Mouse (Mus musculus) monocyte, adult 2 months (primary cell): ENCODE data around the gene Tdp1.
"Not testable (repeated sequence)": the region's sequence is repeated elsewhere in the genome, so short reads cannot be mapped to it uniquely, and the experiment has no call there.

Source experiments
- DNase-seq, 2 experiments: peaks; one replicate each; pipeline ENCODE4 v3.0.0; 2022; ENCODE audit warnings: low spot score in 2 of 2, low read depth in 1 of 2

Tdp1 gene

DNA sequence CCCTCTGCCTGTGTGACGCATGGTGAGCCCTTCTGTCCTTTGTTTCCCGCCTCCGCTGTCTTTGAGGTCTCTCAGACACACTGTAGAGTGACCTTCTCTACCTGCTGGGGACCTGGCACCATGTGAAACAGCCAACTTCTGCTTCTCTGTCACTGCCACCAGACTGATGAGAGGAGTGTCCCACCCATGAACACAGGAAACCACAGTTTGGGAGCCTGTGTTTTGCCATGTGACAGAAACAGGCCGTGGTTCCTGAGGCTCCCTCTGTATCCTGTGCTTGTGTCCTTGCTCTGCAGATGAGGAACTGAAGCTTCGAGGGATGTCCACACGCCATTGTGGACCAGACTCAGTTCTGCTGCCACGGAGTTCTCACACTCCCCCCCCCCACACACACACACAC is 72.1 kb downstream of the Tdp1 start:
- DNase-seq, result peak; percentile 51 to 73

DNA sequence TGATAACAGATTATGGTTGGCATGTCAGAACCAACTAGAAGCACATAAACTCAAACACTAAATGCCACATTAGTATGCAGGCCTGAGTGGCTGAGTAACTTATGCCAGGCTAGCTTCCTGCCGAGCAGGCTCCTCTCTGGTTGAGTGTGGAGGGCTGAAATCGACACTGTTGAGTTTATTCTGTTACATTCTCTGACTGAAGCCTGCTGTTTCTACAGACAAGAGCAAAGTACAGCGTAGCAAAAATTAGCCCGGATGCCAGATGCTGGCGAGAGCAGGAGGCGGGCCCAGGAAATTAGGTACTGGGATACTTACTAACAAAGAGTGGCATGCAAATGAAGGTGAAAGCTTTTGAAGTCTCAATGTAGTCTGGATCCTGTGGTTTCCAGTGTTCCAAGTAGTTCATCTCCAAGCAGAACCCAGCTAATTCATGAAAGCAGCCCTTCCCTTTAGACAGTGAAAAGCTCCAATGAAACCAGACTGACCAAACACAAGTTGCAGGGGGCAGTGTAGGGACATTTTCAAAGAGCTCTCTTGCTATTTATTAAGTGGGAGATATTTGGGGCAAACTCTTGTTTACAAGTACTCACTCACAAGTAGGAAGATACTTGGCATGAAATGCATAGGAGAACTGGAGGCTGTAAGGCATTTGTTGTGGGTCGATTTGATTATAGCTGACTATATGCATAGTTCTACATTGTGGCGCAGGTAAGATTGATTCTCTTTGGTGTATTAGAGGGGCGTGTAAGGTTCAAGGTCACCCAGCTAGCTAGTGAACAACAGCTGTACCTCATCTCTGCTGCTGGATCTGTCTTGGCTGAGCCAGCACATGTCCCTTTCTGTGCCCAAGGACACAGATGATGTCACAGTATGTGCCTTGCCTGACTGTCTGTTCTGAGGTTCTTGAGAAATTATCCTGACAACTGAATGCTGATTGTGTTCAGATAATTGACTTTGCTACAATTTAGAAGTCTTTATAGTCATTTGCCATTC is 74.0 kb downstream of the Tdp1 start:
- DNase-seq, result no peak

DNA sequence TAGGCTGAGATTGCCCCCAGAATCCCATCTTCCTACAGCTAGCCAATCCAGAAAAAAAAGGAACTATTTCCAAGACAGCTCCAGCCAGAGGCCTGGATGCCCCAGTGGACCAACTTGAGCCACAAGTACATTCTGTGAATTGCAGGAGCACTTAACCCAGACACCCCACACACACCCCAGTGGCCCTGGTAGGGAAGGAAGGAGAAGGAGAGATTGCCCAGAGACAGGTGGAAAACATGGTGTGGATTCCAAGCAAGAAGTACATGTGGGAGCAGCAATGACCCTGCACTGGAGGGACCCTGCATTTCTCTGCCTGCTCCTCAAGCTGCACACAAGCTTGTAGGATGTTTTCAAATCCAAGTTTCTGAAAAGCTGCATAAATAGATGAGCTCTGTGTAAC is 75.0 kb downstream of the Tdp1 start:
- no peak for DNase-seq

DNA sequence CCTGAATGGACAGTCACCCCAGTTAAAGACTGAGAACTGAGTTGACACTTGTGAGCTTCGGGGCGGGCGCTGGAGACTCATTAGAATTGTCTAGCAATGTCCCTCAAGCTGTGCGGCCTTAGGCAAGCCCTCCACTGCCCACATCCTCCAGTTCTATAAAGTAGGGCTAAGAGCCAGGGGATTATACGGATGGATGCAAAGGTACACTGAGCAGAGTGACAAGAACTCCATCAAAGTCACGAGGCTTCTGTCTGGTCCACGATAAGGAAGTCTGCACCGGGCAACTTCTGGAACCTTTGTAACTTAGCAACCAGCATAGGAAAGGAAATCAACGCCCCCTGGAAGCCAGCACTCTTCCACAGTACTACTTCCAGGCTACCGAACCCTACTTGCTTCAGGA is 75.6 kb downstream of the Tdp1 start:
- no peak for DNase-seq

DNA sequence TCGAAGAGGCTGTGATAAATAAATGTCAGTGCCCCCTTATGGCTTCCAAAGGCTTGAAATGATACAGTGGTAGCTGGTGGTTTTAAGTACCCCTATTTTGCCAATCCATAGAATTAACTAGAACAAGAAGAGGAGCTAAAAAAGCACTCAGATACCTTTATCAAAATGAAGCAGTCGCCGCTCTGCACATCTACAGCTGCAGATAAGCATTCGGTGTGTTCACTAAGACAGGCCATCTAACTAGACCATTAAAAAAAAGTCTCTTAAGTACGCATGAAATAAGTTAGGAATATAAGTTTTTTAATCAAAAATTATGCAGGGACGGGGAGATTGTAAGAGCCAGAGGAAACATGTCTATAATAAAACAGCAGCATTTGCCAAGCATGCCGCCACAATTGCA is 76.4 kb downstream of the Tdp1 start:
- no peak for DNase-seq

DNA sequence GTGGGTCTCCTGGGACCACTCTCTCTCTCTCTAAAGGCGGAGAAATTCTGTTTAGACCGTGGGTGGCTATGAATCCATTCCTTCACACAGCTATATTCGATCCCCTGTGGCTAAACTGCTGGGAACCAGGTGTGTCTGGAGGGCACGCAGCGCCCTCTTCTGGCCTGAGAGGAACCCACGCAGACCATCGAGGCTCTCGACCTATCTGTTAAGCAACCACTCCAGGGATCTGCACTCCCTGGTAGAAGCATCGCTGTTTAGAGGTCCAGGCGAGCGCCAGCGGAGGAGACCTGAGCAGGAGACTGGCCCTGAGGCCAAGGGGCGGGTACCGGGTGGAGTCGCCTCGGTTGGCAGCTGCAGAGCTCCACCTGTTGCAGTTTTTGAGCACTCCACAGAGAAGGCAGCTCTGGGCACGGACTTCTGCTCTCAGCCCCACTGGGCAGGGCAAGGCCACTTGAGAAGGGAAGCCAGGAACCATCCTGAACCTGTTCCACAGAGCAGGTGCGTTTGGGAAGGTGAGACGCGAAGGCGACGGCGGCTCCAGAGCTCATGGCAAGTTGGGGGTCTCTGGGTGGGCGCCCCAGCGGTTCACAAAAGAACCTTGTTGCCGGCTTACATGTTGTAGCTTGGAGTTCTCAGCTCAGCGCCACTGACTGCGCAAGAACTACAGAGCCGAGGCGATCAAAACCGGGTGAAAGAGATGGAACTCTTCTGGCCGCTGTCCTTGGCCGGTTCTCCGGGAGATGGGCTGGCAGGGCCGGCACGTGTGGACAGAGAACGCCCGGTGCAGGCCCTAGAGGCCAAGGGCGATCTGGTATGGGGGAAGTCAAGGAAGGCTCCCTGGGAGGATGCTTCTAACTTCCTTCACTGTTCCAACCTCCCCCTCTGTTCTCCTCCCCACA is 80.2 kb downstream of the Tdp1 start, which contains the start of gene Kcnk13:
Kcnk13 (plus strand) TSS at position 199 of the 902 bp plus-strand sequence.
- DNase-seq, result no peak

DNA sequence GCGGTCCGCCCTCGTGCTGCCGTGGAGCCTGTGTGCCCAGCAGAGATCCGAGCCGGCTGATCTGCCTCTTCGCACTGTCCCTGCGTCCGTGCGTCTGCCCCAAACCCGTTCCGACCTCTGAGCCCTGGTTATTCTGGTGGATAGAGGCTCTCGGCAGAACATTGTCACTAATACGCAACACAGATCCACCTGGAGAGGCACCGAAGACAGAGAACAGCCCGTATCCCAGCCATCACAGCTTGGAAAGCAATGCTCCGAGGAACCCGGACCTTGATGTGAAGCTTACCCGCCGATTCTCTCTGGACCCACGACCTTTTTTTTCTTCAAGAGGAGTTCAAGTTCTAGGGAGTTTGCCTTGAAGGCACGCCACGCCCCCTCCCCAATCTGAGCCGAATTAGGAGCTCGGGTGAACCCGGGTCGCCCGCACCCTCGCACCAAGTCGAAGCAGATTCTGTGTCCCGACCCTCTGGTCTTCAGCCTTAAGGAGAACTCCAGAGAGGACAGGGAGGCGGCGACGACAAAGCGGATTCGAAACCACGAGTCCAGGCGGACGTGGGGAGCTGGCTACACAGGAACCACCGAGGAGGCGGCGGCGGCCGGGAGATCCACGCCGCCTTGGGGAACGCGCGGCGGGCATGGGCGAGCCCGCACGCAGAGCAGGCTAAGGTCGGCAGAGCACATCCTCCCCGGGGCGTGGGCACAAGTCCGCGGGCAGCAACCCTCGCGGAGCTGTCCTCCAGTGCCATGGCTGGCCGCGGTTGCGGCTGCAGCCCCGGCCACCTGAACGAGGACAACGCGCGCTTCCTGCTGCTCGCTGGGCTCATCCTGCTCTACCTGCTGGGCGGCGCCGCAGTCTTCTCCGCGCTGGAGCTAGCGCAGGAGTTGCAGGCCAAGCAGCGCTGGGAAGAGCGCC is 81.1 kb downstream of the Tdp1 start:
- DNase-seq, result peak in 1 of 2 experiments; percentile 46

DNA sequence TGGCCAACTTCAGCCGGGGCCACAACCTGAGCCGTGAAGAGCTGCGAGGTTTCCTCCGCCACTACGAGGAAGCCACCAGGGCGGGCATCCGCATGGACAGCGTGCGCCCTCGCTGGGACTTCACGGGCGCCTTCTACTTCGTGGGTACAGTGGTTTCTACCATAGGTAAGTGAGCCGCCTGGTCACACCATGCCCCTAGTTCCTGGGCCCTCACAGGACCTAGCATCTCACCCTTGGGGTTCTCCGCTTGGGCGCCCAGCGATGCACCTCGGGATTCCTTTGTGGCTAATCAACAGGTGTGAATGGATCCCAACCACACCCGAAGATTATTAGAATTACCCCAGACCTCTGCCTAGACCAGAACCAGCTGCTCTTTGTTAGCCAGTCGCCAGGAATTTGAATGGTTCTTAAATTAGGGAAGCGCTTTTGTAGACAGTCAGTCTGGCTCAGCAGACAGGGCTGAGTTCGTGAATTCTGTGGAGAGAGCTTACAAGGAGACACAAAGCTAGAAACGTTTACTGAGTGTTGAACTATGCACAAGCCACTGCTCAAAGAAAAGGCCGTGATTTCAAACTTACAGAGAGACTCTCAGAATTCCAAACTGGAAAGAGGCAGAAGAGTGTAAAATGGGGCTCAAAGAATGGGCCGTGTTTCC is 81.9 kb downstream of the Tdp1 start:
- DNase-seq, result no peak

DNA sequence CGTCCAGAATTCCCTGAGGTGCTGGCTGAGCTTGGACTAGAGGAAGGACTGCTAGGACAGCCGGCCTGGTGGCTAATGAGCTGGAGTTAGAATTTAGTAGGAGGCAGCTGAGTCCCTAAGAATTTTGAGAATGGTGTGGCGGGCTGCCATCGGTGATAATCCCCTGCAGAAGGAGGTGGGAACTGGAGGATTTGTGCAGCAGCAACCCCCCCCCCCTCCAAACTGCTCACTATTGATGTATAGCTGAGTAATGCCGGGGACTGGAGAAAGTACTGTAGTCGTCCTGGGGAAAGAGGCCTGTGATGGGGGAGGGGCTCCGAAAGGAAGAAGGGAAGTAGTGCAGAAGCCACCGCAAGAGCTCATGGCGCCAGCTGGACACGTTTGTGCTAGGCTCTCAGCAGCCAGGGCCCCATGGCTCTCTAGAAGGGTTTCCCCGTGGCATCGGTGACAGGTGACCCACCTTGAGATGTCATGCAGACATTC is 82.6 kb downstream of the Tdp1 start:
- DNase-seq, result no peak

DNA sequence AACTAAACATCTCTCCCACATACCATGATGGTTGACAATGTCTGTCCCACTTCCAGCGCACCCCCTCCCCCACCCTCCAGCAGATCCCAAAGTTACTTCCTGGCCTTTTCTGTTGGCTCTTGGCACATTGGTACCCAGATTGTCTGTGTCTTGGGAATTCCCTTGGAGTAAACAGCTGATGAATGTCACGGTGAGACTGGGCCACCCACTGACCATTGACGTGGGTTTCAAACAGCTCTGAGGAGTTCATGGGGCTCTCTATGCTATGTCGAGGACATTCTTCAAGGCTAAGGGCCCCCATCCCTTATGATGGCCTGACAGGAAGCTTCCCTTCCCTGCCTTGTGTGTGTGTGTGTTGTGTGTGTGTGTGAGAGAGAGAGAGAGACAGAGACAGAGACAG is 85.6 kb downstream of the Tdp1 start:
- DNase-seq, result no peak

DNA sequence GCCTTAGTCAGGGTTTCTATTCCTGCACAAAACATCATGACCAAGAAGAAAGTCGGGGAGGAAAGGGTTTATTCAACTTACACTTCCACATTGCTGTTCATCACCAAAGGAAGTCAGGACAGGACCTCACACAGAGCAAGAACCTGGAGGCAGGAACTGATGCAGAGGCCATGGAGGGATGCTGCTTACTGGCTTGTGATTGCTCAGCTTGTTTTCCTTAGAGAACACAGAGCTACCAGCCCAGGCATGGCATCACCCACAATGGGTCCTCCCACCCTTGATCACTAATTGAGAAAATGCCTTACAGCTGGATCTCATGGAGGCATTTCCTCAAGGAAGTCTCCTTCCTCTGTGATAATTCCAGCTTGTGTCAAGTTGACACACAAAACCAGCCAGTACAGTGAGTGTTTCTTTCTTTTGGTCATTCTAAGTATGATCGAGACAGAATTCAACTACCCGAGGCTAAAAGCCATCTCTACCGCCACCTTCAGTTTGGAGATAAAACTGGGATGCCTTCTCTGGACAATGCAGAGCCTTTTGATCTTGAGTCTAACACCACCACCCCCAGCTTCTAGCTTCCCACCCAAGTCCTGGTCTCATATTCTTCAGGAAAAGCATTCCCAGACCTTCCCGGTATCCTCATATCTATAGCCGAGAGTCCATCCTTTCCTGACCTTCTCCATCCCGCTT is 87.0 kb downstream of the Tdp1 start:
- not testable (repeated sequence) for DNase-seq

DNA sequence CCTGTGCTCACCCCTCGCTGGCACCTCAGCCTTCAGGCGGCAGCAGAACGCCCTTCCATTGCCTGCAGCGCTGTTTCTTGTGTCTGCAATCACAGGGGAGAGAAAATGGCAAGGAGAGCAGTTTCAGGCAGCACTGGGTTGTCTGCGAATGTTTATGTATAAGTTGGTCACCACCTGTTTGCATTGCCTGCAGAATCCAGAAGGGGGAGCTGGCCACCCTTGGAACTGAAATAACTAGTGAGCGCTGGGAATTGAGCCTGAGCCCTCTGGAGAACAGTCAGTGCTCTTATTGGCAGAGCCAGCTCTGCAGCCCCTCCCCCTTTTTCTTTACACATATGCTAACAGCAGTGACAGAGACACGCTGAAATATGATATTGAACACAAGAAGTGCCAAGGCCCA is 88.5 kb downstream of the Tdp1 start:
- no peak for DNase-seq

DNA sequence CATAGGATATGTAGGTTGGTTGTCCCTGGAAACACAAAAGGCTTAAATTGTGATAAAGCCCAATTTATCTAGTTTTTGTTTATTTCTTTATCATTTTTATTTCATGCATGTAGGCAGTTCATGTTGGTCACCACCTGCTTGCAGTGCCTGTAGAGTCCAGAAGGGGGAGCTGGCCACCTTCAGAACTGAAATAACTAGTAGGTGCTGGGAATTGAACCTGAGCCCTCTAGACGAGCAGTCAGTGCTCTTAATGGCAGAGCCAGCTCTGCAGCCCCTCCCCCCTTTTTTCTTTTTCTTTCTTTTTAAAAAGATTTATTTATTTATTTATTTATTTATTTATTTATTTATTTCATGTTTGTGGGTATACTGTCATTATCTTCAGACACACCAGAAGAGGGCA is 89.3 kb downstream of the Tdp1 start:
- DNase-seq, result no peak

DNA sequence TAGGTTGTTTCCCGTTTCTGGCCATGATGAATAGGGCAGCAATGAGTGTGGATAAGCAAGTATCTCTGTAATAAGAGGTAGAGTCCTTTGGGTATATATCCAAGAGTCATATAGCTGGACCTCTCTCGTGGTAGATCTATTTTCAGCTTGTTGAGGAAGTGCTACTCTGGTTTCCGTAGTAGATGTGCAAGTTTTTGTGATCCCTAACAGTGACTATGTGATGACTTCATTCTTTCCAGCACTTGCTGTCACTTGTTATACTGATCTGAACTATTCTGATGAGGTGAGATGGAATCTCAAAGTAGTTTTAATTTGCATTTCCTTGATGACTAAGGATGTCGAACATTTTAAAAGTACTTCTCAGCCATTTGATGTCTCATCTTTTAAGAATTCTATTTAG is 95.2 kb downstream of the Tdp1 start:
- no peak for DNase-seq

DNA sequence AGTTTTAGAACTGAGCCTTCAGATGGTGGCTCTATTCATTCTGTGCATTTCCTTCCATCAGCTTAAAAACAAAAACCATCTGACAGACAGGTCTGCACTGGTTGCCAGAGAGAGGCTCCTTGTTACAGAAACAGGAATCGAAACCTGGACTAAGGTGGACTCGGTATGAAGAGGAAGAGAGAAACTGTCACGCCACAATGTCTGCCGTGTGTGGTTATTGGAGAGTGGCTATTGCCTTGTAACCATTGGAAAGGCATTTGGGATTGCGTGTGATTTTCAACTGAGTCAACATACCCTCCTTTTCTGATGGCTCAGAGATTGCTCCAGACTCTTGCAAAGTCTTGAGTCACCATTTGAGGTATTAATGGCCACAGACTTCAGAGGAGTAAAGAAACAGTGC is 102.5 kb downstream of the Tdp1 start:
- DNase-seq, result no peak

DNA sequence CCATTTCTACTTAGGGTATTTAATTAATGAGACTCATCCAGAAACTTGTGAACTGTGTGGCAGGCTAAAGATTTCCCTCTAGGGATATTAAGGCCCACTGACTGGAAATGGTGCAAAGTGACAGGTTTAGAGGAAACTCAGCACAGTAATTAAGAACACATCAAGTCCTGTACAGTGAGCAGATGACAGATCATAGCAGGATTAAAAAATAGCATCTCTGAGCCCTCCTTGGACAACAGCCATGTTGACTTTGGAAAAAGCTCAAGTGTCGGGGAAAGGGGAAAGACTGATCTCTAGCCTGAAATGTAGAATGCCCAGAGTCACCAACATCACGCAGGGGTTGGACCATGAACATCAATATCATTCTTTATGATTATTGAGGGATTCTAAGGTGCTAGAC is 103.8 kb downstream of the Tdp1 start:
- DNase-seq, result no peak

DNA sequence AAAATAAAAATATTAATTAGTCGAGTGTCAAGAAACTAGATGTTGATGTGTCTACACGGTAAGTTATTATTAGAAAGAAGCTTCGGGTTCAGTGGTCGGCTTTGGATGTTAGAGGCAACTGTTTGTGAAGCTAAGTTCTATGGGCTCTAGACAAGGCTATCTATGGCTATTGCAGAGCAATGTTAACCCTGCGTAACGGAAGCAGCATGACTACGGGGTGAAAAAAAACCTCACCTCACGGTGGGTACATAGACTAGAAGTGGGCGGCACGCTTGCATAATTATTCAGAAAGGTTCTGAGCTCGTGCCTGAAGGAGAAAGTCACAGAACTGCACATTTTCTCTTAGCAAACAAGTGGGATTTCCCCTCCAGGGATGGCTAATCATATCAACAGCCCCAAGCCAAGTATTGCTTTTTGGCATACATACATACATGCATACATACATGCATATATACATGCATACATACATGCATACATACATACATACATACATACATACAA is 108.1 kb downstream of the Tdp1 start:
- DNase-seq, result no peak

DNA sequence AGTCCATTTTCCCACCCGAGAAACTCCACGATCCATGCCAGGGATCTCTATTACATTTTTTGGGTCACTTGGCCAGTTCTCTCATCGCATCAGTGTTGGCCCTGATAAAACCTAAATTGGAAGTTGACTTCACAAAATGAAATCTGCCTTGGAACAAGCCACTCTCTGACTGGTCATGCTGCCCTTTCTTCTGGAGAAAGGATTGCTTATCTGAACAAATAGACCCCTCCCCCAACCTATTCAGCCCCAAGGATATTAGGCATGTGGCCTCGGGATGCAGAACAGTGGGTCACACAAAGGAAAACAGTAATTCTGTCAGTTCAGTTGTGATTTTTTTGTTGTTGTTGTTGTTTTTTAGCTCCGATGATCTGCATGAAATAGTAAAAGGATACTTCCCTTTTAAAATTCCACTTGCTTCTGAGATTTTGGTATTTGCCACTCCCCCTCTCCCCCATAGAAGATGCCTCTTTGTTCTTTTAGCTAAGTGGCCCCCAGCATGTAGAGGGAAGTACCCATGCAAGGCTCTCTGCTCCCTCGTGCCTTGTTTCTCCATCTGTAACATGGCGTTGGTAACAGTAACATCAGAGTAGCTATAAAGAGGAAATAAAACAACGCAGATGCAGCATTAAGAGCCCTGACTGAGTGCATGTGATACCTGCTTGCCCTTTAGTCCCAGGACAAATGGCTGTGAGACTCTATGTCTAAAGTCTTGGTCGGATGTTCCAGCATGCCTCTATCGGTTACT is 109.0 kb downstream of the Tdp1 start:
- no peak for DNase-seq

DNA sequence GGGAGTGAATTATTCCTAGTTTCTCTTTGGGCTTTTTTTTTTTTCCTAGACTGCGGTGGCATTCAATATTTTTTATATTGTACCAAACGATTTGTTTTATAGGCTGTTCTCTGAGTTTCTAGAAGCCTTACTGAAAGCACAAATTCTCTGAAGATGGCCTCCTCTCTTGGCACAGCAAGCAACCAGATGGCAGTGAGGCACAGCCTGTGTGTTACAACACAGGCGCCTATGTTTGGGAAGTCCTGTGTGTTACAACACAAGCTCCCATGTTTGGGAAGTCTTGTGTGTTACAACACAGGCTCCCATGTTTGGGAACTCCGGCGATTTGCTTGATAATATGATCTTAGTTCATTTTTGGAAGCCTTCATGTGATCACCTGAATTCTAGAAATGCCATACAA is 111.6 kb downstream of the Tdp1 start:
- no peak for DNase-seq
